Mouse (Mus musculus): ENCODE measurements around the gene Lpar1.

DNA sequence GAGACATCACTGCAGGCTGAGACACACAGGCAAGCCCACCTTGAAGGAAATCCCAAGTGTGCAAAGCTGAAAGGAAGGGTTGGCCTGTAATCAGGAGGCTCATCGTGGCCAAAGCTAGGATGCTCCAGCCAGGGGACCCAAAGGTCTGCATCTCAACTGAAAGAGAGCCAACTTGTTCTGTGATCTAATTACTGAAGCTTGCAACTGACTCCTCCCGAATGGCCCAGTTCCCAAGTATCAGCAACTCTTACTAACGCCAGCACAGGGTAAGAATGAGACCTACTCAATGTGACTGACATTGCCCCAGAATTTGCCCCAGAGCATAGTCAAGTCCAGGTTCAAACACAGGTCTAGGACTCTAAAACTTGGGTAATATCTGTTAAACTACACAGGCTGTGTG, 53.9 kb downstream of the Lpar1 start:
- no peak for TF ChIP-seq POLR2A (IDR thresholded peaks at IDR 0.05; ENCODE audit: low read depth, low read length)
- no peak for TF ChIP-seq CTCF (conservative IDR thresholded peaks at IDR 0.05; ENCODE audit: insufficient read depth, insufficient read length, low read depth, low read length)

Data from kidney, adult 2 months (tissue).